Mouse (Mus musculus) lung, adult 2 months (tissue): ENCODE data around the gene Acss1.

ENCODE experiments used
- CTCF ChIP-seq: fragments of 200-500 bp; IDR thresholded peaks from 2 replicates; pipeline ENCODE4 v1.5.1; 2011; ENCODE audit warnings: mild to moderate bottlenecking, low read length, control low read depth; ENCODE audit not compliant: insufficient read depth
- POLR2A ChIP-seq: fragments of 200-500 bp; IDR thresholded peaks from 2 replicates; pipeline ENCODE4 v1.6.1; 2011; ENCODE audit warnings: low read depth, mild to moderate bottlenecking, control low read depth, low read length, borderline replicate concordance; ENCODE audit errors: extremely low read depth

- TF ChIP-seq CTCF, result no peak
- TF ChIP-seq POLR2A, result no peak
Observed at GRCm38 (mm10) chr2:150666723-150667064, 1.6 kb downstream of the Acss1 start.
